Mouse (Mus musculus) spleen, postnatal 14 days (tissue): ENCODE measurements around the gene Pld3.
A peak's percentile ranks its signal among the peaks of the same experiment; 100 is the strongest.

Source experiments
- DNase-seq, 2 experiments: peaks; one replicate each; pipeline ENCODE4 v3.0.0; 2021 to 2022; ENCODE audit warnings: low spot score in 2 of 2

The Pld3 gene

DNA sequence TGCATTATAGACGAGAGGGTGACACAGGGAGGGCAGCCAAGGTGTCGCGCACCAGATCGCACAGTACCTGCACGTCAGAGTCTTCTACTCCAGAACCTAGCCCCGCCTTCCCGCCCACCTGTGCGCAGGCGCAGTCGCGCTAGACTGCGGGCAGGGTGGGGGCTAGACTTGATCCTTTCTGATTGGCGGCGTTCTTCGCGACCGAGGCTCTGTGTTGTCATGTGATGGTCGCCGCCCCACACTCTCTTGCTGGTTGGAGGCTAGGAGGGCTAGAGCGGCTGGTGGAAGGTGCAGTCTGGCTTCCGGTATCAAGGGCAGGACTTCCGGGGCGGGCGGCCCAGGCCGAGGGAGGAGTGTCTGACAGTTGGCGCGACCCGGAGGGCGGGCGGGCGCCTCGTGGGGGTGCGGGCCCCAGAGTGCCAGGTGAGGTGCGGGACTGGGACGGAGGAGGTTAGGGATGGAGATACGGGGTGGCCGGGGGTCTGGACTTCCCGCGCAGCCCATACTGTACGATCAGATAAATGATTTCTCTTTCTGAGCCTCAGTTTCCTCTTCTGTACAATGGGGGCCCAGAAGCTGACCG, at the start of gene Pld3, which contains the start of gene 2310022A10Rik:
Pld3 (minus strand) TSS at position 288 of the 583 bp plus-strand sequence.
2310022A10Rik (plus strand) TSS at position 303 of the 583 bp plus-strand sequence.
- peak; percentile 86 to 89 for DNase-seq

- DNase-seq: no peak
These were observed 49.1 kb upstream of the Pld3 start for GRCm38 (mm10) chr7:27602161-27602560.

GRCm38 (mm10) chr7:27601628-27602027, 48.6 kb upstream of the Pld3 start:
- DNase-seq: no peak

DNA sequence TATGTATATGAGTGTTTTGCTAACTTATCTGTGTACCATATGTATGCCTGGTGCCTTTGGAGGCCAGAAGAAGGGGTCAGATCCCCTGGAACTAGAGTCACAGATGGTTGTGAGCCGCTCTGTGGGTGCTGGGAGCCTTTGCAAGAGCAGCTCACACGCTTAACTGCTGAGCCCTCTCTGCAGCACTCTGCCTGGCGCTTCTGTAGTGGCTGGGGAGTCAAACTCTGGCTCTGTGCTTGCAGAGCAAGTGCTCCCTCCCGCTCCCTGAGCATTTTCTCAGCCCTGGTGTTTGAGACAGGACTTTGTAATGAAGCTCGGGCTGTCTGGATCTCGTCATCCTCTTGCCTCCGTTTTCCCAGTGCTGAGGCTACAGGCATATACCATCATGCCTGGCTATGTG, 45.0 kb upstream of the Pld3 start:
- DNase-seq: no peak

GRCm38 (mm10) chr7:27596586-27597503, 43.8 kb upstream of the Pld3 start:
- no peak for DNase-seq

DNA sequence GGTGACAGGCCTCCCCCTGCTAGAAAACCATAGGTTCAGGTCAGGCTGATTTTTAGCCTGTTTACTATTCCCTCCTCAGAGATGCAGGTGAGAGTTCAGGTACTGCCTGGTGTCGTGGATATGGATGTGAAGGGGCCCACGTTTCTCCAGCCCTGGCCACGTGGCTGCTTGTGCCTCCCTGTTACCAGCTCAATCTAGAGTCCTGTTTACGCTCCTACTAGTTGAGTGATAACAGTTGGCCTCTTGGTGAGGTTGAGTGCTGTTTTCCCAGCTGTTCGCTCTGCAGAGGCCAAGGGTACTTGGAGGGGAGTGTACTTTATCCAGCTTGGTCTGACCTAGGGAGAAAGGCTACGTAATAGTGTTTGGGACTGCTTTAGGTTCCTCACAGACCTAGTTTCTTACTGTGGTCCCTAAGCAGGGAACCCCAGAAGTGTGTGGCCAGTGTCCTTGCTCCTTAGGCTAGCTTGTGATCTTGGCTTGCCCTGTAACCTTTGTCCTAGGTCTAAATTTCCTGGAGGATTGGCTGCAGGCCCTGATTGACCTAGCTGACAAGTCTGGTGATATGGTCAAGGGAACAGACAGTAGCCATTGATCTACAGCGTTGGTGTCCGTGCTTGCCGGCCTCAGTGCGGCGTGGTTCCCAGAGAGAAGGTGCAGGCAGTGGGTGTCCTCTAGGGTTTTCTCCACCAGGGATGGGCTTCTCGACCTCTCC, 40.1 kb upstream of the Pld3 start:
- no peak for DNase-seq

GRCm38 (mm10) chr7:27592217-27592929, 39.4 kb upstream of the Pld3 start:
- no peak for DNase-seq

DNA sequence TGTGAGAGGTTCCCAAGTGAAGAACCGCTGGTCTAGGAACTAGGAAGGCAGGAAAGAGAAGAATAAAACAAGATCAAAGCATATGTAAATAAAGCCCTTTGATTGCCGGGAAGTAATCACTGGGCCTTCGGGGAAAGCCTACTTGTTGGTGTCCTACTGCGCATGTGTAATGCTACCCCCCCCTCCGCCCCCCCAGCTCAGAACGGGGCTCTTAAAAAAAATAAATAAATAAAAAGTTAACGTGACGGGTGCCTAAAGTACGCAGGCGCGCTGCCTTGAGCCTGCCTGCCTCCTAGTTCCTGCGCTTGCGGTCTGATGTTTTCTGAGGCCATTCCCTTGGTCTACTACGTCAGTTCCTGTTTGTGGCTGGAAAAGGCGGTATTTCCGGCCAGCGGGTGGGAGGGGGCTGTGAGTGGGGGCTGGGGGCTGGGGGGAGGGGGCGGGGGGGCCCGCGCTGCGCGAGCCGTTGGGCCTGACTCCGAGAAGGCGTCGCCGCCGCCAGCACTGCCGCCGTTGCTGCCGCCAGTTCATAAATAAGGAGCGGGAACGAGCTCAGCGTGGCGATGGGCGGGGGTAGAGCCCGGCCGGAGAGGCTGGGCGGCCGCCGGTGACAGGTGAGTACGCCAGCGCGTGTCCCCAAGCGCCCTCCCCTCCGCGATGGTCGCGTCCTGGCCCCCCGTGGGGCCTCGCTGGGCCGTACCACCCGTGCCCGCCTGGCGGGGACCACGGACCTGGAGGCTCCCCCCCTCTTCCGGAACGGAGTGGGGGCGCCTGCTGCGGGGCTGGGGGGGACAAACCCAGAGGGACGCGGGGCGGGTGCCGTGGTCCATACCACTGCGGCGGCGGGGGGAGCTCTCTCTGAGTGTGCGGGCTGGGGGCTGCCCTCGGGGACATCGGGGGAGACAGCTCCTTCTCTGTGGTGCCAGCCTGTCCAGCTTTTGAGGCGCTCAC, 38.5 kb upstream of the Pld3 start, which contains the start of gene Akt2:
Akt2 (plus strand) TSS at position 287 of the 951 bp plus-strand sequence.
- peak; percentile 75 to 84 for DNase-seq

DNA sequence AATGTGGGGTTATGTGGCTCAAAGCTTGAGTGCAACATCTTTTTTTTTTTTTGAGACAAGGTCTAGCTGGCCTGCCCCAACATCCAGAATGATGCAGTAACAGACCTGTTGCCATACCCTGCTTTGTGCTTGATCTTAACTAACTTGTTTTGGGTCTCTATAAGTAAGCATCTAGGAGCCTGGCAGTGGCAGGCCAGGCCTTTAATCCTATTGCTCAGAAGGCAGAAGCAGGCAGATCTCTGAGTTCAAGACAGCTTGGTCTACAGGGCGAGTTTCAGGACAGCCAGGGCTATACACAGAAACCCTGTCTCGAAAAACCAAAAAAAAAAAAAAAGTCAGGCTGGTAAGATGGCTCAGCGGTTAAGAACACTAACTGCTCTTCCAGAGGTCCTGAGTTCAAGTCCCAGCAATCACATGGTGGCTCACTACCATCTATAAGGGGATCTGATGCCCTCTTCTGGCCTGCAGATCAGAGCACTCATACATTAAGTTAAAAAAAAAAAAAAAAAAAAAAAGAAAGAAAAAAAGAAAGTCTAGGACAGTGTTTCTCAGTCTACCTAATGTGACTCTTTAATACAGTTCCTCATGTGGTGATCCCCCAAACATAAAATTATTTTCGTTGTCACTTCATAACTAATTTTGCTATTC, 37.7 kb upstream of the Pld3 start:
- no peak for DNase-seq

DNA sequence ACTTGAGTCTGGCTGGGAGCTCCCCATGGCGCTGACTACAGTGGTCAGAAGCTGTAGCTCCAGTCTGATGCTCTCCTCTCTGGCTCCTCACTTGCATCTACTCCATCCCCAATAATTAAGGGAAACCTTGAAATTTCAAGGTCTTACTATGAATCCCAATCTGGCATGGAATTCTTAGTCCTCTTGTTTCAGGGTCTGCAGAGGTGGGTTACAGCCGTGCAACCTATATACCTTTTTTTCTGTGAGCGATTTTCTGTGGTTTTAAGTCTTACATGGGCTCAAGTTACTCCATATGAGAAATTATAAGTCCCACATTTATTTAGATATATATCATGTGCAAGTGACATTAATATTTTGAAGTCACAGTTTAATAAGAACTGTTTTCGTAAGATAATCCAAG, 37.1 kb upstream of the Pld3 start:
- DNase-seq: no peak

DNA sequence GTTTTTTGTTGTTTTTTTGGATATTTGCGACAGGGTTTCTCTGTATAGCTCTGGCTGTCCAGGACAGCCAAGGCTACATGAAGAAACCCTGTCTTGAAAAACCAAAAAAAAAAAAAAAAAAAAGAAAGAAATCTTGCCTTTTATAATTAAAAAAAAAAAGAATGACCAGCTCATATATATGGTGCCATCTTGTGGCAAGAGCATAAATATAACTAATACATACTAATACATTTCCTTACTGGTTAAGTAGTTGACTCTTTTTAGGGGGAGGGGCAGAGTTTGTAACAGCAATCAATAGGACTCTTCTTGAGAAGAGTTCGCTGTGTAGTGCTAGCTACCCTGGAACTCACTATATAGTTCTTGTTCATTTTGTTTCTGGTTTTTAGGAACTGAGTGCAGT, 34.7 kb upstream of the Pld3 start:
- no peak for DNase-seq

DNA sequence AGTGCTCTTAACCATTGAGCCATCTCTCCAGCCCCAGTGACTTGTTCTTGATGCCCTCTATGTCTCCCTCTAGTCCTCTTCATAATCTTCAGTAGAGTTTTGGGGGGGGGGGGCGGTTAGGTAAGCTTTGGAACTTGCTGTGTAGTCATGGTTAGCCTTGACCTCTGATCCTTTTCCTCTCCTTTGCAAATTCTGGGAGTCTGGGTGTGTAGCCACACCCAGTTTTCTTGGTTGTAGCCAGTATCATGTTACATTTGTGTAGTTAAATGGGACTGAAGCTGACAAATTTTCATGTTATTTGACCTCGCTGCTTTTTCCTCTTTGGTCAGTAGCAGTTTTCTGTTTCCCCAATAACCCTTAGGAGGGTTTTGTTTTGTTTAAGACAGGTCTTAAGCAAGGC, 33.8 kb upstream of the Pld3 start:
- no peak for DNase-seq

DNA sequence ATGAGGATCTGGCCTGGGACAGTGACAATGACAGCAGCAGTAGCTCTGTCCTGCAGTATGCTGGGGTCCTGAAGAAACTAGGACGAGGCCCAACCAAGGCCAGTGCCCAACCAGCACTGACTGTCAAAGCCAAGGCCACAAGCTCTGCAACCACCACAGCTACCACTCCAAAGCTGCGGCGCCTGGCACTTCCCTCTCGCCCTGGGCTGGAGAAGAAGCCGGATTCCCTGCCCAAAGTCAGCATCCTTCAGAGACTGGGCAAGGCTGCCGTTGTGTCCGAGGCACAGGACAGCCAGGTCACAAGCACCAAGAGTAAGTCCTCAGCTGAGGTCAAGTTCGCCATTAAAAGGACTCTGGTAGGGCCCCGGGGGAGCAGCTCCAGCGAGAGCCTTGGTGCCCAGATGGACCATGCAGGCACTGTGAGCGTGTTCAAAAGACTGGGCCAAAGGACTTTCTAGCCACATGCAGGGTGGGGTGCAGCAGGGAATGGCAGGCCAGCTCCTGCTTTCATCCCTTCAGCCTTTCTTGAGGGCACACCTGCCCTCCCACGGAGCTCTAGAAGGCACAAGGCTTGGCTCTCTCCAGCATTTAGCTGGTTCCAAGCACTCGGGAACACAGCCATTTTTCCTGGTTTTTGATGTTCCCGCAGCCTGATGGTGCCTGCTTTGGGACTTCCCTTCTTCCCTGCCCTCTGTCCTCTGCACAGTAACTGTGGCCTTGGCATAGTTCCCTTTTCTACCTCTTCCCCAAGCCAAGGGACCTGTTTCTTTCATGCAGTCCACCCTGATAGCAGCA, 27.6 kb upstream of the Pld3 start:
- DNase-seq: no peak

GRCm38 (mm10) chr7:27578465-27578864, 25.4 kb upstream of the Pld3 start:
- no peak for DNase-seq

GRCm38 (mm10) chr7:27577589-27577988, 24.6 kb upstream of the Pld3 start:
- DNase-seq: no peak

GRCm38 (mm10) chr7:27576914-27577313, 23.9 kb upstream of the Pld3 start:
- DNase-seq: peak; percentile 32 to 45

GRCm38 (mm10) chr7:27574124-27574880, 21.3 kb upstream of the Pld3 start:
- DNase-seq: no peak

DNA sequence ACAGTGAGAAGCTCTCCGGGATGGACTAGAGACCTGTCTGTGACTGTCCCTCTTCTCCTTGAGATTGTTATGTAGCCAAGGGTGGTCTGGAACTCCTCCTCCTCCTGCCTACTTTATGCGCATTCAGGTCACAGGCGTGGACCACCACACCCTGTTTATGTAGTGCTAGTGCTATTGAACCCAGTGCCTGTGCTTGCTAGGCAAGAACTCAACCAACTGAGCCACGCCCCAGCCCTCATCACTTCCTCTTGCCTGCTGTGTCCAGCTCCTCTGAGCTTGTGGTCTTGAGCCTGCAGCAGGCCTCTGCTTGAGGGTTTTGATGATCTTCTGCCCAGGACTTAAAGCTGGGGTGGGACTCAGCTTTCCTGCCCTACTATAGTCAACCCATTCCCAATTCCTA, 19.1 kb upstream of the Pld3 start:
- DNase-seq: no peak
